Mouse (Mus musculus) lung, adult 2 months (tissue): ENCODE data around the gene Polr2i.

Source experiments
- CTCF ChIP-seq: fragments of 200-500 bp; IDR thresholded peaks from 2 replicates; pipeline ENCODE4 v1.5.1; 2011; ENCODE audit warnings: mild to moderate bottlenecking, low read length, control low read depth; ENCODE audit not compliant: insufficient read depth
- POLR2A ChIP-seq: fragments of 200-500 bp; IDR thresholded peaks from 2 replicates; pipeline ENCODE4 v1.6.1; 2011; ENCODE audit warnings: low read depth, mild to moderate bottlenecking, control low read depth, low read length, borderline replicate concordance; ENCODE audit errors: extremely low read depth

DNA sequence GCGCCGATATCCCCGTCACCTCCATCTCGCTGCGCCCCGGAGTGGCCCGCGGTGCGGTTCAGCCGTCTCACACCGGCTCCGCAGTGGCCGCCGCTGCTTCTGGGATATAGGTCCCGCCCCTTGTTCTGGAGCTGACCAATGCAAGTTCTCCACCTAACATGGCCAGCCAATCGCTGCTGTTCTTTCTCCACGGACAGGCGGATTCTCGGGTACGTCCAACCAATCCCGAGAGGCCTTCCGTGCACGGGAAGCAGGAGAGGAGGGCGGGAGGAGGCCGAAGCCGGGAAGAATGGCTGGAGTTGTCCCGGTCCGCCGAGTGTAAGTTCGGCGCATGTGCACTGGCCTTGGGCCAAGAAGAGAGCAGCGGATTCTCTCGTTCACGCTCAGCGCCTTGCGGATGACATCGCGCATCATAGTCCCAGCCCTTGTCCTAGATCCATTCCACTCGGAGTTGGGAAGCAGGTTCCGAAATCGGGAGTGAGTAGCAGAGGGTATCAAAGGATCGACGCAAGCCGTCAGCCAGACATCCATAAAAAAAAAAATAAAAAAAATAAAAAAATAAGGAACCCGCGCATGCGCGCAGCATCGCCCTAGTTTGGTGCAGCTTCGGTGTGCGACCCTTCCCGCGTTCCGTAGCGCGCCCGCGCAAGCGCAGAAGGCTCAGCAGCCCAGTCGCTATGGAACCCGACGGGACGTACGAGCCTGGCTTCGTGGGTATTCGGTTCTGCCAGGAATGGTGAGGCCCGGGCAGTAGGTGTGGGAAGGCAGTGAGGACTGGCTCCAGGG is at the start of gene Polr2i, which contains the start of gene Tbcb:
- peak; percentile 86; the same call in 1 of the 2 replicates for TF ChIP-seq POLR2A
- no peak for TF ChIP-seq CTCF
